Mouse (Mus musculus): ENCODE measurements at regions not wholly inside any gene's neighbourhood (a gene's known extent, or its start where the extent isn't known, plus 50 kb on each side); places are given as distances from the start of the nearest gene placed in this dataset.

- no peak for ATAC-seq (ENCODE audit: low TSS enrichment)
These were observed 100.2 kb downstream of the Kctd12 start for GRCm38 (mm10) chr14:102882281-102882680.

GRCm38 (mm10) chr14:102880658-102881083, 101.8 kb downstream of the Kctd12 start:
- no peak for ATAC-seq (ENCODE audit: low TSS enrichment)

- peak; percentile 57 for ATAC-seq (ENCODE audit: low TSS enrichment)
These were observed 103.9 kb downstream of the Kctd12 start for GRCm38 (mm10) chr14:102878572-102878971.

- no peak for ATAC-seq (ENCODE audit: low TSS enrichment)
These were observed 114.3 kb downstream of the Kctd12 start for GRCm38 (mm10) chr14:102868160-102868559.

- ATAC-seq (ENCODE audit: low TSS enrichment): no peak
These were observed 114.7 kb downstream of the Kctd12 start for GRCm38 (mm10) chr14:102867697-102868096.

- no peak for ATAC-seq (ENCODE audit: low TSS enrichment)
These were observed 115.9 kb downstream of the Kctd12 start for GRCm38 (mm10) chr14:102866511-102866910.

- ATAC-seq (ENCODE audit: low TSS enrichment): no peak
These were observed 120.7 kb downstream of the Kctd12 start for GRCm38 (mm10) chr14:102861694-102862093.

- no peak for ATAC-seq (ENCODE audit: low TSS enrichment)
These were observed 123.0 kb downstream of the Kctd12 start for GRCm38 (mm10) chr14:102859361-102859871.

- no peak for ATAC-seq (ENCODE audit: low TSS enrichment)
These were observed 127.1 kb downstream of the Kctd12 start for GRCm38 (mm10) chr14:102855264-102855840.

GRCm38 (mm10) chr14:102843700-102844099, 138.7 kb downstream of the Kctd12 start:
- no peak for ATAC-seq (ENCODE audit: low TSS enrichment)

- ATAC-seq (ENCODE audit: low TSS enrichment): no peak
These were observed 144.8 kb downstream of the Kctd12 start for GRCm38 (mm10) chr14:102837602-102838001.

GRCm38 (mm10) chr14:102835118-102835769, 147.2 kb downstream of the Kctd12 start:
- ATAC-seq (ENCODE audit: low TSS enrichment): no peak

- ATAC-seq (ENCODE audit: low TSS enrichment): no peak
These were observed 154.0 kb downstream of the Kctd12 start for GRCm38 (mm10) chr14:102828442-102828841.

GRCm38 (mm10) chr14:102827756-102828384, 154.6 kb downstream of the Kctd12 start:
- no peak for ATAC-seq (ENCODE audit: low TSS enrichment)

- ATAC-seq (ENCODE audit: low TSS enrichment): no peak
These were observed 156.9 kb downstream of the Kctd12 start for GRCm38 (mm10) chr14:102825525-102825924.

GRCm38 (mm10) chr14:102820663-102821062, 161.8 kb downstream of the Kctd12 start:
- ATAC-seq (ENCODE audit: low TSS enrichment): no peak

GRCm38 (mm10) chr14:102811678-102812081, 170.8 kb downstream of the Kctd12 start:
- ATAC-seq (ENCODE audit: low TSS enrichment): peak; percentile 23; the same call in 1 of the 2 replicates

GRCm38 (mm10) chr14:102811022-102811421, 171.4 kb downstream of the Kctd12 start:
- ATAC-seq (ENCODE audit: low TSS enrichment): no peak

- ATAC-seq (ENCODE audit: low TSS enrichment): no peak
These were observed 172.1 kb downstream of the Kctd12 start for GRCm38 (mm10) chr14:102810121-102810921.

- peak; percentile 72 for ATAC-seq (ENCODE audit: low TSS enrichment)
These were observed 176.2 kb downstream of the Kctd12 start for GRCm38 (mm10) chr14:102805936-102806923.

- no peak for ATAC-seq (ENCODE audit: low TSS enrichment)
These were observed 186.8 kb downstream of the Kctd12 start for GRCm38 (mm10) chr14:102795676-102796075.

Measured in frontal cortex, adult (tissue).